Mouse (Mus musculus) left cerebral cortex, adult 9 months (tissue): ENCODE measurements around the gene Gm11562.
A peak's percentile ranks its signal among the peaks of the same experiment; 100 is the strongest.
"Not testable (repeated sequence)": the region's sequence is repeated elsewhere in the genome, so short reads cannot be mapped to it uniquely, and the experiment has no call there.

ENCODE experiments used
- DNase-seq, 2 experiments: peaks; one replicate each; pipeline ENCODE4 v3.0.0; 2022; ENCODE audit warnings: low spot score in 2 of 2

The Gm11562 gene

DNA sequence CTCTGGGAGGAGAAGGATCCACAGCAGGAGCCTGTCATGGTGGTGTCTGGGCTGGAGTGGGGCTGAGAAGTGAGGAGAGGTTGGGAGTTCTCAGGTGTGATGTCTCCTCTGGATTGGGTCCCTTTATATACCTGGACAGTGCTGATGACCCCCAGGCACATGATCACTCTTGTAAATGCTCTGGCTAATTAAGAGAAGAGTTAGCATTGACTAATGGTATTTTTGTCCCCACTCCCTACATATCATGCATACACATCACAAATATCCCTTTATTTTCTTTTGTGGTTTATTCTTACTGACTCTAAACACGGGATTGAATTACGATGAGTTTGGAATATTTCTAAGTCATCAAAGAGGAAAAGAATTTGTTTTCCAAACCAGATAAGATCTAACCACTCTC, at the start of gene Gm11562:
Gene Gm11562, minus strand, starts transcription at position 101 of the 400 bp plus-strand sequence.
- DNase-seq: no peak

DNA sequence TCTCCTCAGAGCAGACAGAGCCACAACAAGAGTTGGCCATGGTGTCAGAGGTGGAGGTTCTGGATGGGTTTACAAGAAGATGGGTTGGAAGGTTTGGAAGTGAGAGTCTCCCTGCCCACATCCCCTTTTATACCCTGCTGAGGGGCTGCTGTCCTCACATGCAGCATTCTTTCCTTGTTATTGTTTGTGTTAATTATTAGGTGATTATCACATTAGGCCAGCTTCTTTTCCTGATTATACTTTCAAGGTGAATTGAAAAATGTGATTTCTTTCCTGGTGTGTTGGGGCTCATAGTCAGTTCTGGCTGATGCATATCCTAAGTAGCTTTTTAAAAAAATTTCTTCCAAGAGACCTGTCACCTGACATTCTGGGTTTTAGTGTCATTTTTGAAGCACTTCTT, 45.6 kb upstream of the Gm11562 start, which contains the start of gene Krtap4-6:
Gene Krtap4-6, minus strand, starts transcription at position 101 of the 400 bp plus-strand sequence.
- DNase-seq: no peak

- DNase-seq: no peak
These were observed 42.6 kb upstream of the Gm11562 start for GRCm38 (mm10) chr11:99662802-99663201.

- DNase-seq: no peak
These were observed 39.0 kb upstream of the Gm11562 start for GRCm38 (mm10) chr11:99659256-99659655.

GRCm38 (mm10) chr11:99658467-99659010, 38.3 kb upstream of the Gm11562 start, which contains the start of gene Gm11563:
TSS of gene Gm11563 (minus strand) at chr11:99658960.
- DNase-seq: not testable (repeated sequence)

DNA sequence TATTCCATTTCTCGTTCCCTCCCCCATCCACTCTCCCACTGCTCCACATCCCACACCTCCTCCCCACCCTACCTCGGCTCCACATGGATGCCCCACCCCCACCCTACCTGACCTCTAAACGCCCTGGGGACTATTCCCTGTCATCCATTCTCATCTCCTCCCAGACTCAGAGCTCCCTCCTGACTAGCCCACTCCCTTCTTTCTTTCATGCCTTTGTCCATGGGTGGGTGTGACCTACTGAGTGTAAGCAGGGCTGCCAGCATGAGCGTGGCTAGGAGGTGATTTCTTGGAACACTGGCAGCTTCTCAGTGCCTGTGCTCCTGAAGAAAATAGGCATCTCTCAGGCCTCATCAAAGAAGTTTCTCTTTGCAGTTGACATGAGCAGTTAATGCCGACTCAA, 36.8 kb upstream of the Gm11562 start:
- DNase-seq: no peak

GRCm38 (mm10) chr11:99650136-99650535, 29.9 kb upstream of the Gm11562 start, which contains the start of gene Gm11555:
TSS of gene Gm11555 (minus strand) at chr11:99650236.
- no peak for DNase-seq

- peak in 1 of 2 experiments; percentile 7 for DNase-seq
These were observed 26.2 kb upstream of the Gm11562 start for GRCm38 (mm10) chr11:99646444-99646843.

DNA sequence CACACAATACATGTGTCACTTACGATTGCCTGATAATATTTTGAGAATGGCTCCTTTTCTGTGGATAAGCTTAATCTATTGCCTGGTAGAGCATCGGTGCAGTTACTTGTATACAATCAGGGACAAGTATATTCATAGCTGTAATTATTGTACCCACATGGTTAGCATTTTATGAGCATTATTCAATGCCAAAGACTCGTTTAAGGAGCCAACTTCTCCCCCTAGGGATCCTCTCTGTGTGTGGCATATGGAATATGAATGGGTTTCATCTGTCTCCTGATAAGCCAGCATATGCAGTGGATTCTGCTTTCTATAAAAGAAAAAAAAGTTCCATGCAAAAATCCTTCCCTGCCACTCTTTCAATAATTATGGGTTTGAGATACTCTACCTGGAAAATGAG, 24.1 kb upstream of the Gm11562 start:
- no peak for DNase-seq

DNA sequence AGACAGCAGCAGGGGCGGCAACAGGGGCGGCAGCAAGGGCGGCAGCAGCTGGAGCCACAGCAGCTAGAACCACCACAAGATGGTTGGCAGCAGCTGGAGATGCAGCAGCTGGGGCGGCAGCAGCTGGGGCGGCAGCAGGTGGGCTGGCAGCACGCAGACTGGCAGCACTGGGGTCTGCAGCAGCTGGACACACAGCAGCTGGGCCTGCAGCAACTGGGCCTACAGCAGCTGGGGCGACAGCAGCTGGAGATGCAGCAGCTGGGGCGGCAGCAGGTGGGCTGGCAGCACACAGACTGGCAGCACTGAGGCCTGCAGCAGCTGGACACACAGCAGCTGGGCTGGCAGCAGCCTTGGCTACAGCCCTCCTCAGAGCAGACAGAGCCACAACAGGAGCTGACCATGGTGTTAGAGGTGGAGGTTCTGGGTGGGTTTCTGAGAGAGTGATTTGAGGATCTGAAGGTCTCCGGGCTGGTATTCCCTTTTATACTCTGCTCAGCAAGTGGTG, 23.5 kb upstream of the Gm11562 start, which contains the start of gene Krtap4-7:
Gene Krtap4-7, minus strand, starts transcription at position 455 of the 505 bp plus-strand sequence.
- DNase-seq: not testable (repeated sequence)

DNA sequence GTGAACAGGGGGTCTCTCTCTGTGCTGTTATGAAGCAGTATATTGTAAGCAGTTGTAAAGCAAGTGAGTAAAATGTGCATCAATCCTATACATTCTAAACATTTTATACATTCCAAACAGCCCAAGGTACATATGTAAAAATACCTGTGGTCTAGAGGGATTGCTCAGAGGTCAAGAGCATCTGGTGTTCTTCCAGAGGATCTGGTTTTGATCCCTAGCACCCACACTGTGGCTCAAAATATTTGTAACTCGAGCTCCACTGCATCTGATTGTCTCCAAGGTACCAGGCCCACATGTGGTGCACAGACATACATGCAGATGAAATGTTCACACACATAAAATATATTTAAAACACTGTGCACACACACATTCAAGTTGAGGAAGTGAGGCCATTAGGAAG, 20.7 kb upstream of the Gm11562 start:
- DNase-seq: no peak

- DNase-seq: peak in 1 of 2 experiments; percentile 6
These were observed 16.9 kb upstream of the Gm11562 start for GRCm38 (mm10) chr11:99637086-99637485.

DNA sequence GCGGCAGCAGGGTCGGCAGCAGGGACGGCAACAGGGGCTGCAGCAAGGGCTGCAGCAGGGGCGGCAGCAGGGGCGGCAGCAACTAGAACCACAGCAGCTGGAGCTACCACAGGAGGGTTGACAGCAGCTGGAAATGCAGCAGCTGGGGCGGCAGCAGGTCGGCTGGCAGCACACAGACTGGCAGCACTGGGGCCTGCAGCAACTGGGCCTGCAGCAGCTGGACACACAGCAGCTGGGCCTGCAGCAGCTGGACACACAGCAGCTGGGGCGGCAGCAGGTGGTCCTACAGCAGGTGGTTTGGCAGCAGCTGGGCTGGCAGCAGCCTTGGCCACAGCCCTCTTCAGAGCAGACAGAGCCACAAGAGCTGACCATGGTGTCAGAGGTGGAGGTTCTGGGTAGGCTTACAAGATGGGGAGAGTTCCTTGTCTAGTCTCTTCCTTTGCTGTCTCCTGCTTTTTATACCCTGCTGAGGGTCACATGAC, 14.5 kb upstream of the Gm11562 start, which contains the start of gene Krtap4-2:
Gene Krtap4-2, minus strand, starts transcription at position 432 of the 482 bp plus-strand sequence.
- no peak for DNase-seq

- peak; percentile 17 to 26 for DNase-seq
These were observed 13.1 kb upstream of the Gm11562 start for GRCm38 (mm10) chr11:99633293-99633692.

DNA sequence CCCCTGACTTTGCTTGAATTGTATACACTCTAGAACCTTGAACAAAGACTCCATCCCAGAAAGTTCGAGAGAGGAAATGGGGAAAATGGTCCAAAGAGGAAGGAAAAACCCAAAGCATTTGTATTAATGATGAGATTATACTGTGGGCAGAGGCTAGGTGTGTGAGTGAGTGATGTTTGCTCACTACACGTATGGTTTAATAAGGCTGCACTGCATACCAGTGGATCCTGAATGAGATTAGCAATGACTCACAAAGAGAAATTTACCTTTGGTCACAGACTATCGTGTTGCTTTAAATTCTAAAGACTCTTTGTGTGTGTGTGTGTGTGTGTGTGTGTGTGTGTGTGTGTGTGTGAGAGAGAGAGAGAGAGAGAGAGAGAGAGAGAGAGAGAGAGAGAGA, 10.7 kb upstream of the Gm11562 start:
- DNase-seq: no peak

DNA sequence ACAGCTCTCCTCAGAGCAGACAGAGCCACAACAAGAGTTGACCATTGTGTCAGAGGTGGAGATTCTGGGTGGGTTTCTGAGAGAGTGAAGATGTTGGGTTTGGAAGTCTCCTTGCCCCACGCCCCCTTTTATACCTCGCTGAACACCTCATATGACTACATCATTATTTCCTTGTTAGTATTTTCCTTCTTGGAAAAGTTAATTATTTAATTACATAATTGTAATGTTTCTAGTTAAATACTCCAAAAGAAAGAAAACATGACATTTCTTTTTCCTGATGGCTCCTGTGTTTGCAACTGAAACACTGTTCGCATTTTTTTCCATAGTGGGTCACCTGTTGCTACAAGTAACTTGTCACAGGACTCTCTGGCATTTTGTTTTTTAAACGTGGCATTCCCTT, 7.9 kb upstream of the Gm11562 start, which contains the start of gene Krtap4-1:
Gene Krtap4-1, minus strand, starts transcription at position 101 of the 400 bp plus-strand sequence.
- DNase-seq: no peak

GRCm38 (mm10) chr11:99614796-99615363, 5.4 kb downstream of the Gm11562 start, which contains the start of gene Krtap2-4:
TSS of gene Krtap2-4 (minus strand) at chr11:99614846.
- DNase-seq: no peak

DNA sequence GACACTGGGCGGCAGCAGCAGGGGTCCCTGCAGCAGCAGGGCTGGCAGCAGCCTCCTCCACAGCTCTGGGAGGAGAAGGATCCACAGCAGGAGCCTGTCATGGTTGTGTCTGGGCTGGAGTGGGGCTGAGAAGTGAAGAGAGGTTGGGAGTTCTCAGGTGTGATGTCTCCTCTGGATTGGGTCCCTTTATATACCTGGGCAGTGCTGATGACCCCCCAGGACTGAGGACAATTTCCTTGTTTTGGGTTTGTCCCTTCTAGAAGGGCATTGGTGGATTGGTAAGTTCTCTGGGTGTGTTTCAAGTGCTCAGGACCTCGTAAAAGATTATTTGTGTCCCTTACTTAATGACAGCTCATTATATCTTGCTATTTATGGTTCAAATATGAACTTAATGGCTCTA, 10.1 kb downstream of the Gm11562 start, which contains the start of gene Gm11937:
Gene Gm11937, minus strand, starts transcription at position 101 of the 400 bp plus-strand sequence.
- not testable (repeated sequence) for DNase-seq

GRCm38 (mm10) chr11:99609126-99609525, 11.1 kb downstream of the Gm11562 start:
- DNase-seq: peak; percentile 11 to 55

- not testable (repeated sequence) for DNase-seq
These were observed 17.0 kb downstream of the Gm11562 start, which contains the start of gene Gm11938 for GRCm38 (mm10) chr11:99603208-99603607. TSS of gene Gm11938 (minus strand) at chr11:99603308.

DNA sequence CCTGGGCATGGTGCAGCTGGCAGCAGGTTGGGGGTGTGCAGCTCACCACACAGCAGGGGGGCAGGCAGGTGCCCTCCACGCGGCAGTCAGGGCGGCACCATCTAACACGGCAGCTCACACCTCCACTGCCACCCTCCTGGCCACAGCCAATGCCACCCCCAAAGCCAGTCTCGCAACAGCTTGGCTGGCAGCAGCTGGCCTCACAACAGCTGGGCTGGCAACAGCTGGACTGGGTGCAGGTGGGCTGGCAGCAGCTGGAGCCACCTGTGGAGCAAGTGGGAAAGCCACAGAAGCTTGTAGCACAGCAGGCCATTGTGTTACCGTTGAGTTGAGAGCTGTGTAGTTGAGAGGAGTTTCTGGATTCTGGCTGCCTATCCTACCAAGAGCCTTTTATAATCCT, 22.5 kb downstream of the Gm11562 start, which contains the start of gene Krtap9-3:
Gene Krtap9-3, minus strand, starts transcription at position 364 of the 400 bp plus-strand sequence.
- DNase-seq: not testable (repeated sequence)

DNA sequence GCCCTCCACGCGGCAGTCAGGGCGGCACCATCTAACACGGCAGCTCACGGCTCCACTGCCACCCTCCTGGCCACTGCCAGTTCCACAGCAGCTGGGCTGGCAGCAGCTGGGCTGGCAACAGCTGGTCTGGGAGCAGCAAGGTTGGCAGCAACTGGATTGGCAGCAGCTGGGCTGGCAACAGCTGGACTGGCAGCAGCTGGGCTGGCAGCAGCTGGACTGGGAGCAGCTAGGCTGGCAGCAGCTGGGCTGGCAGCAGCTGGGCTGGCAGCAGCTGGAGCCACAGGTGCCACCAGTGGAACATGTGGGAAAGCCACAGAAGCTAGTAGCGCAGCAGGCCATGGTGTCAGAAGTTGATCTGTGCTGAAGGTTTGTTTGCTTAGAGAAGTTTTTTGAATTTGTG, 29.3 kb downstream of the Gm11562 start, which contains the start of gene Krtap1-3:
Gene Krtap1-3, minus strand, starts transcription at position 359 of the 400 bp plus-strand sequence.
- no peak for DNase-seq
